Mouse (Mus musculus): ENCODE measurements around the gene Abca7.

DNA sequence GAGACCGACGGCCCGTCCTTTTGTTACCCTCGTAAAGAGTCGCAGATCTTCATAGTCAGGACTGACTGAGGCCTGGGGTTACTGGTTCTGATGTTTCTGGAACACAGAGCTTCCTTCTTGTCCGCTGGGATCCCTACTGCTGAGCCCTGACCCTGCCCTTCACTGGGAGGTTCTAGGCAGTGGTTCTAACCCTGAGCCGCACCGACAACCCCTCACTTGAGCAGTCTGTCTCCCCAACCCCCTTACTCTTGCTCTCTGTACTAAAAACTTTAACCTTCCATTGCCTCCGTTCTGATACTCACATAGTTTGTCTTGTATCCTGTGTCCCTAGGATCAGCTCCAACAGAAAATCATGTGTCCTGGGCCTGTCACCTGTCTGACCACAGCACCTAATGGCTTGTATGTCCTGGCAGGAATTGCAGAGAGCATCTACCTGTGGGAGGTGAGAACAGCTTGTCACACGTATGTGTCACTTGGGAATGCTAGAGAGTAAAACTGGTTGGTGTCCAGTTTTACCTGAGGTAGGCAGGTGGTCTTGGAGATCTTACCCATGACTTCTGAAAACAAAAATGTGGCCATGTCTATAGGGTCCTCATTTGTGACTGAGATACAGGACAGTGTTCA, 35.5 kb upstream of the Abca7 start:
- TF ChIP-seq CTCF (IDR thresholded peaks at IDR 0.05; ENCODE audit: low read depth, low read length) (no peak), POLR2AphosphoS5 (IDR thresholded peaks at IDR 0.05; ENCODE audit: insufficient replicate concordance, low read depth, low read length) (no peak), TAL1 (conservative IDR thresholded peaks at IDR 0.05; ENCODE audit: low read depth, low read length) (no peak), GATA1 (IDR thresholded peaks at IDR 0.05; ENCODE audit: borderline replicate concordance, low read length) (no peak), GATA2 (IDR thresholded peaks at IDR 0.05; ENCODE audit: borderline replicate concordance, low read depth, low read length) (no peak)

Measured in G1E (cell line).